In the genomic region with DNA sequence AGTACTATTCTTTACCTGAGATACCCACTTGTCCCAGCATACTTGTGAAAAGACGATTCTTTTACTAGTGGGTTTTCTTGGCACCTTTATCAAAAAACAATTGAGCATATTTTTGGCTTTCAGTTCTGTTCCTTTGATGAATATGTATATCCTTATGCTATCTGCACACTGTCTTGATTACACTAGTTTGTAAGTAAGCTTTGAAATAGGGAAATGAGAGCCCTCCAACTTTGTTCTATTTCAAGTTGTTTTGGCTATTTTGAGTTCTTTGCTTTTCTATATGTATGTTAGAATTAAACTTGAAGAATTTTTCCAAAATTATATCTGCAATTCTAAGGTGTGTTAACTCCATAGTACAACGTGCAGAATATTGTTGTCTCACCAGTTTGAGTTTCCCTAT, we compare ENCODE assay signal across 22 mouse cellular contexts.
"Had no signal": no experiment of that assay in that cellular context is flagged by ENCODE, and none has a peak within 500 bp of the region (broad histone marks: within the 10 kb centered on the region; RNA-seq: fewer than 3 reads in every experiment).

No protein-coding gene starts in this region.

- H3K27ac ChIP-seq: kidney, postnatal 0 days; layer of hippocampus, adult 2 months; left cerebral cortex, adult 2 months; limb, embryonic 12.5 days; limb, embryonic 15.5 days; liver, embryonic 14.5 days; midbrain, embryonic 10.5 days; midbrain, embryonic 13.5 days; neural tube, embryonic 13.5 days had no signal

- H3K36me3 ChIP-seq: limb, embryonic 12.5 days; limb, embryonic 15.5 days; midbrain, embryonic 10.5 days; midbrain, embryonic 13.5 days; neural tube, embryonic 13.5 days had no signal

- H3K27me3 ChIP-seq: limb, embryonic 12.5 days; limb, embryonic 15.5 days; megakaryocyte, embryonic 14.5 days; midbrain, embryonic 13.5 days; neural tube, embryonic 13.5 days had no signal

- H3K9ac ChIP-seq: limb, embryonic 12.5 days; limb, embryonic 15.5 days; liver, embryonic 14.5 days; liver, postnatal 0 days; lung, embryonic 14.5 days; midbrain, embryonic 13.5 days; neural tube, embryonic 13.5 days had no signal

- H3K9me3 ChIP-seq: limb, embryonic 12.5 days; limb, embryonic 15.5 days; midbrain, embryonic 10.5 days; midbrain, embryonic 13.5 days; neural tube, embryonic 13.5 days had no signal

- ATAC-seq: liver, postnatal 0 days; lung, postnatal 0 days; midbrain, embryonic 13.5 days; midbrain, embryonic 16.5 days had no signal

- H3K4me2 ChIP-seq: limb, embryonic 12.5 days; limb, embryonic 15.5 days; liver, embryonic 11.5 days; lung, embryonic 14.5 days; midbrain, embryonic 13.5 days; neural tube, embryonic 13.5 days had no signal

- H3K4me1 ChIP-seq: limb, embryonic 12.5 days; limb, embryonic 15.5 days; megakaryocyte, embryonic 14.5 days; midbrain, embryonic 10.5 days; midbrain, embryonic 13.5 days; neural tube, embryonic 13.5 days had no signal

- H3K4me3 ChIP-seq: layer of hippocampus, adult 2 months; left cerebral cortex, adult 2 months; limb, embryonic 12.5 days; limb, embryonic 15.5 days; megakaryocyte, embryonic 14.5 days; midbrain, embryonic 10.5 days; midbrain, embryonic 13.5 days; myocyte; neural tube, embryonic 13.5 days had no signal

- DNase-seq: kidney, postnatal 25 days; layer of hippocampus, adult 9-11 months; left cerebral cortex, postnatal 4 days; liver, postnatal 0 days; lung, embryonic 14.5 days; thymus, adult 2 months; thymus, postnatal 14 days; thymus, postnatal 4 days had no signal
